Mouse (Mus musculus) mature B cell (primary cell): ENCODE results near the gene Podnl1.

Source experiments
- in situ Hi-C: fragments of 300-500 bp; cut with MboI; formaldehyde crosslinking; loops from 2 replicates; pipeline ENCODE4 v1.14.3; 2019

Gene Podnl1

DNA sequence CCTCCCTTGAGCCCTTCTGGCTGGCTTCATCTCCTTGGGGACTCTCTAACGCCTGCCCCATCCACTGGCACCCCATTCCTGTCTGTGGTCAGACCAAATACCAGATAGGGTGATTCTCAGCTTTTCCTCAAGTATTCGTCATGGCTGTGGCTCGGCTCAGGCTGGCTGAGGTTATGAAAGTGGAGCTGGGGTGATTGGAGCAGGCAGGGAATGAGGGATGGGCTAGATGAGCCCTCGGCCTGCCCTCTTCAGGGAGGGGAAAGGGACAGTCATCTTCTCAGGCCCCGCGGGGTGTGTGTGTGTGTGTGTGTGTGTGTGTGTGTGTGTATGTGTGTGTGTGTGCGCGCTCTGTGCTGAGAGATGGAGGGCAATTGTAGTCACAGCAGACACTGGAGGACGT is at the start of gene Podnl1:
TSS of gene Podnl1 (plus strand) at position 334 of the 400 bp plus-strand sequence.
- in situ Hi-C loops = no loop called here

DNA sequence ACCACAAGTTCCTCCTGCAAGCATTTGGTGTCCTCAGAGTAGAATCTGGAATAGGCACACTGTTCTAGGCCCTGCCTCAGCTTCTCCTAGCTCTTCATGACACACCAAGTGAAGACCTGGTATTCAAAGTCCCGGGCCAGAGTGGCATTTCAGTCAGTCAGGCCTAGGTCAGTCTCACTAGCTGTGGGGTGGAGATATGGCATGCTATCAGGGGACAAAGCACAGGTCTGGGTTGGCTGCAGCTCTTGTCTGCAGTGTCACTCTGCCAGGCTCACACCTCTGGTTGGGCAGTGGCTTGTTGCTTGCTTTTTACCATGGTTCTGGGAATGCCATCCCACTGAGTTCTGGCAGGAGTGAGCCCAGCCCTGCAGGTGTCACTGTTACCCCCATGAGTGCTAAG is 49.4 kb upstream of the Podnl1 start:
- in situ Hi-C loops = no loop called here

DNA sequence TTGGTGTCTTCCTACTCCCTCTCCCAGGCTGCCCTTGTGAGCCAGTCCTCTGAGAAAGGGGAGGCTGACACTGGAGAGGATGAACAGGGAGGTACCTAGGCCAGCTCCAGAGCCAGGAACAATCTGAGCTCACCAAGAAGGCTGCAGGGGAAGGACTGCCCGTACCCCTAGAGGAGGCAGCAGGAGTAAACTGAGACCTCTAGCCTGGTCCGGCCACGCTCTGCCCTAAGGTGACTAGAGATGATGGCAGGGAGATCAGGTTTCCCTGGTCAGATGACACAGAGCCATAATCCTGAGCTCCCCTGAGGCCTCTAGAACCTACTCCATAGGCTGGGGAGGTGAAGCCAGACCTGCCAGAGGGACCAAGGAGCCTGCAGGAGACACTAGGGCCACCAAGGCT is 48.9 kb upstream of the Podnl1 start:
- in situ Hi-C loops = no loop called here

DNA sequence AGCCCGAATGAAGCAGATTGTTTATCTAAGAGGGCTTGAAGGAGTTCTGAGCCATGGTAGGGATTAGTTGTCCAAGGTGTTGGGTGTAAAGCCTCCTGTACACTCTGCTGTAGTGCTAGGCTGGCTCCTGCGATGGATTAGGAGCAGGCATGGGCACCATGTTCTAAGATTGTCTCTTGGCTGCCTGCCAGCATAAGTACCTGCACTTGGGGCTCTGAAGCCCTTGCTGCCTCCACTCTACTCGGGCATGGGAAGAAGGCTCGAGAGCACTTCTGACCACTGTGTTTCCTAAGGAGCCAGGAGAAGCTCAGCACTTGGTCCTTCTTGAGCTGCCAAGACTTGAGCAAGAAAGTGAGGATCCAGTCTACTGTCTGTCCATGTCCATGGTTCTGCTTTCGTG is 46.6 kb upstream of the Podnl1 start:
- in situ Hi-C loops = no loop called here

DNA sequence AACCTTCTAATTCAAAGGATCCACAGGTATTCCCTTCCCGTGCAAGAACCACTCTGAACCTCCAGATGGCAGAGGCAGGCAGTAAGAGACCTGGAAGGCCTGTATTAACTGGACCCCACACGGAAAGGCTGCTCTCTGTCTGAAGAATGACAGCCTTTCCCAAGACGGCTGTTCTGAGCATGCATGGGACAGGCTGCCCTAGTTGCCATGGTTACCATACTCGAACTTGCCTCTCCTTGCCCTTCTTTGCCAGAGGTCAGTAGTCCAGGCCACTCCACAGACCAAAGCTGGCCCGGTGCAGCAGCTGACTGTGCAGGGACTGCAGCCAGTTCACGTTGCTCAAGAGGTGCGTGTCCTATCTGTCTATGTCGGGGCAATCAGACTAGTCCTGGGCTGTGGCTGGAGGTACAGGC is 42.0 kb upstream of the Podnl1 start:
- in situ Hi-C loops = no loop called here

DNA sequence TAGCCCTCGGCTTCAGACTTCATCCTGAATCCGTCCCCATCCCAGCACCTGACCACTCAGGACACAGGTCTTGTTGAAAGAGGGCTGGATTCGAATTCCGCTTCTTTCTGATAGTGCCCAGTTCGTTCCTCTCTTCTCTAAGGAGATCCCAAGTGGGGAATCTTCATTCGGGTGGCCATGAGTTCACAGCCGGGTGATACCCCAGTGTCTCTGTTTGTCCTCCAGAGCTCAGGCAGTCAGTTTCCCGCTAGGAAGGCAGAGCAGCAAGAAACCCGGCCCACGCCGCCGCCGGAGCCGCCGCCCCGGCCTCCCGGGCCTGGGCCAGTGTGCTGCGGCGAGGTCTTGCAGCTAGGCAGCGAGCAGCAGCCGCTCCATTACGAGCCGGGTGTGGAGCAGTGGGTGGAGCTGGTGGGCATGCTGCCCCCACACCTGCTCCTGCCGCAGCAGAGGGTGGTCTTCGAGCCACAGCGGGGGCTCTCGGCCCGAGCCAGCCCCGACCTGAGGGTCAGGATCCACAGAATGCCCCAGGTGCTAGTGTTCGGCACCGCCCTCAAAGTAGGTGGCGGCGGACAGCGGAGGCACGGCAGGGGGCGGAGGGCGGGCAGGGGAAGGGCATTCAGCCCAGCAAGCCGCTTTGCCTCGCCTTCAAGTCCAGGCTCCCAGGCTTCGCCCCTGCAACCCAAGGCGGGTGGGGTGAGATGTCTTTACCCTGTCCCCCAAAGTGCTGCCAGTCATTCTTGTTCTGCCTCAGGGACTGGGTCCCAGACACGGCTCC is 41.3 kb upstream of the Podnl1 start:
- in situ Hi-C loops = no loop called here

DNA sequence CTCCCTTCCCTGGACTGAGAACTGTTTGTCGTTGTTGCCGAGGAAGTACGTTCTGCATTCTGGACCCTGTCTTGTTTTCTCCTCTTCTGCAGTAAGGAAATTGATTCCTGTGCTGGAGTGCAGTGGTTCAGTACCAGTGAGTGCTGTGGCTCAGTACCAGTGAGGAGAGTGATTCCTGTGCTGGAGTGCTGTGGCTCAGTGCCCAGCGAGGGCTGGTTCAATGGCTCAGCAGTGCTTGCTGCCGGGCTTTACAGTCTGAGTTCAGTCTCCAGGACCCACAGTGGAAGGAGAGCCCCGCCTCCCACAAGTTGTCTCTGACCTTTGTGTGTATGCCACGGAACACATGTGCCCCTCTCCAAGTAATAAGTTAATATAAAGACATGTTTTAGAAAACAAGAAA is 38.6 kb upstream of the Podnl1 start:
- in situ Hi-C loops = no loop called here

DNA sequence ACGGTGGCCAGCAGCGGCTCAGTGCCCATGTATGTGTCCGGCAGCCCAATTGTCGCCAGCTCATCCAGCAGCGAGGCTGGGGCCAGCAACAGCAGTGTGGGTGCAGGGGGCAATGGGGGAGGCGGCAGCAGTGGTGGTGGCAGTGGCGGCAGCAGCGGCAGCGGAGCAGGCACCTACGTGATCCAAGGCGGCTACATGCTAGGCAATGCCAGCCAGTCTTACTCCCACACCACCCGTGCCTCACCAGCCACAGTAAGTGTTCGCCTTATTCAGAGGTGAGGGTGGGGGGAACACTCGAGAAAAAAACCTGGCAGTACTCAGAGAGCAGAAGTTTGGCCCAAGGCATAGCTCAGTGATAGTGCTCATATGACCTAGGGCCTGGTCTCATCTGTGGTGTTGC is 38.0 kb upstream of the Podnl1 start:
- in situ Hi-C loops = no loop called here

DNA sequence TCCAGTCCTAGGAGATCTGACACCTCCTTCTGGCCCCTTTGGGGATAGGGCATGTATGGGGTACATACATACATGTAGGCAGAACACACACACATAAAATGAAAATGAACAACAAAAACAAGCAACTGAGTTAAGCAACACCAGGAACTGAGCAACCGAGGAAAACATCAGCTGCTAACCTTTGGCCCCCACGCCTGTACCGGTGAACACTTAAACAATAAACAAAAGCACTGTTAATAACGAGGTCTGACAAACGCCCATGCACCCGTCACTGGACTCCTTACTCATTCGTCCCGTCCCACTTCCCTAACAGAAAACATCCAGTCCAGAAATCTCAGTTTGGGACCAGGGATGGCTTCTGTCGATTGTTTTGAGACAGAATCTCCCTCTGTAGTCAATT is 36.5 kb upstream of the Podnl1 start:
- in situ Hi-C loops = no loop called here

DNA sequence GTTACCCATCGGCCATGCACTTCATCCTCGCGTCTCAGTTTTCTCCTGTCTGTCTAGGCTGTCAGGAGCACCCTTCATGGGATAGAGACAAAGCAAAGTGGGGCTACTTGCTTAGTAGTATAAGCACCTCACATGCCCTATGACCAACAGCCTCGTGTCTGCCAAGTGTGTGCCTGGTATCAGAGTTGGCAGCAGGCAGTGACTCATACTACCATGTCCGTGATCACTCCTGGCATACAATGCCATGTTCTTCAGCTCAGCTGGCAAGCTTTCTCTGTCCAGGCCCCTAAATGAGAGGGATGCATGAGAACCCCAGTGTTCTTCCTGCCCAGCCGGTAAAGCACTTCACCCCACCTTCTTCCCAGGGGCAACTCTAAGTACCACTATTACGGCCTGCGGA is 35.2 kb upstream of the Podnl1 start:
- in situ Hi-C loops = no loop called here

DNA sequence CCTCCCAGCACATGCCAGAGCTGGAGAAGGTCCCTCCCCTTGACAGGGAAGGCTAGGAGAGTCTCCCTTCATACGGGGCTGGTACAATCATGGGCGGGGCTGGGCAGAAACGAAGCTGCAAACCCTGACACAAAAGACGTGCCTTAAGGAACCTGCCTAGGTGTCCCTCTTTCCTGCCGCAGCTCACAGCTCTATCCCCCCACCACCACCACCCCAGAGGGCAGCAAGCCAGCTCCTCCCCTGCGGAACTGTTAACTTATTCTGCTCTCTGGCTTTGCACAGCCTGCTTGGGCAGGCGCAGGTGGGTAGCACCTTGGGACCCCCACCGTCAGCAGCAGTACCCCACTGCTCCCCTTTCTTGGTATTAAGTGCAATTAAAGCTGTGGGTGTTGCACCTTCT is 29.7 kb upstream of the Podnl1 start:
- in situ Hi-C loops = no loop called here

DNA sequence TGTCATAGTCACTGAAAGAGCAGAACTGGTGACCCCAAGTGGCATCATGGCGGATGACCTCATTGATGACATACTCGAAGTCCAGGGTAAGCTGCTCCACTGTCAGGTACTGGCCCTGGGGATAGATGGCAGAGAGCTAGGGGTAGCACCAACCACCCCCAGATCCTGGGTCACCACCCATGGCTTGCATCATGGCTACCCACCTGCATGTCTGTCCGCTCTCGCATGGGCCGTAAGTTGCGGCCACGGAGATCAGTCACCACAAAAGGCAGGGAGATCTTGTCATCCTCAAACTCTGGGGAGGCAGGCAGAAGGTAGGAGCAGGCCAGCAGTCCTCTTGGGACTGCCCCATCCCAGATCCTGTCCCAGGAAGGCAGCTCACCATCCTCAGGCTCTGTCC is 27.4 kb upstream of the Podnl1 start:
- in situ Hi-C loops = no loop called here

DNA sequence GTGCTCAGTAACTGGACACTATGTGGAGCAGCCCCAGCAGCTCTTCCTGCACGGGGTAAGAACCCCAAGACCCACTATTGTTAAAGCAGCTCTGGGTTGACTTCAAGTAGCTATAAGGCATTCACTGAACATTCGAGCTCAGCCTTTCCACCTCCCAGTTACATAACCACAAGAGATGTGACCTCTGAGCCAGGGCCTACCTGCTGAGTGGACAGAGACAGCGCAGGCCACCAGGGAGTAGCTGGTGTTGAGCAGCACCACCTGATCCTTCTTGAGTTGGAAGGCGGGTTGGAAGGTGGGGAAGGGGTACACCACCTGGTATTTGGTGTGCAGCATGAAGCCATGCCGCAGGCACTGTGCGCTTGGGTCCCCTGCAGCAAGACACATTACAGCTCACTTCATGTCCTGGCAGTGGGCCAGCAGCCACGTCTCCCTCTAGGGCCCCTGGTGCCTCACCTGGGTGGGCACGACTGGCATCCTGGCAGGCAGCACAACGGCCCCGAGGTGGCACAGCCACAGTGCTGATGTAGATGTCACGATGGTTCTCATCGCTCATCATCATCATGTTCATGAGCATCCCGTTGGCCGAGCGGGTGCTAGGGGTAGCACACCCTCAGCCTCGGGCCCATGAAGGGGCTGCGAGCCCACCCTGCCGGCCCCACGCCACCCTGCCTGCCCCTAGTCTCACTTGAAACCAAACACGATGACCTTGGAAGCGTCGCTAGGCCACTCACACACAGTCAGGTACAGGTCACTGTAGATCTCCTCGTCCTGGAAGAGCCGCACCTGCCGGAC is 24.1 kb upstream of the Podnl1 start:
- in situ Hi-C loops = no loop called here

DNA sequence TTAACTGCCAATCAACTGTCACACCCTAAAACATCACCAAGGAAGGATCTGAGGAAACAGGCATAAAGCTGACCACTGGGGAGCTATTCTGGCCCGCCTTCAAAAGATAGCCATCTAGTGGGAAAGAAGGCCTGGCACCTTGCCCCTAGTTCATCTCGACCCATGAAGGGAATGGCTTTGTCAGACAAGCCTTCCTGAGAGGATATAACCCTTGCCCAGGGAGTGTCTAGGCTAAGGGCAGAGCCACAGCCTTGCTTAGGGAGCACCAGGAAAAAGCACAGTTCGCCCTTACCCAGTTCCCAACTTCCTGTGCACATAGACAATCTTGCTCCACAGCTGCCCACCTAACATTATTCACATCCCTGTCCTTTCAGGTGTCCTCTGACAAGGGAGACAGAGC is 22.2 kb upstream of the Podnl1 start:
- in situ Hi-C loops = no loop called here

DNA sequence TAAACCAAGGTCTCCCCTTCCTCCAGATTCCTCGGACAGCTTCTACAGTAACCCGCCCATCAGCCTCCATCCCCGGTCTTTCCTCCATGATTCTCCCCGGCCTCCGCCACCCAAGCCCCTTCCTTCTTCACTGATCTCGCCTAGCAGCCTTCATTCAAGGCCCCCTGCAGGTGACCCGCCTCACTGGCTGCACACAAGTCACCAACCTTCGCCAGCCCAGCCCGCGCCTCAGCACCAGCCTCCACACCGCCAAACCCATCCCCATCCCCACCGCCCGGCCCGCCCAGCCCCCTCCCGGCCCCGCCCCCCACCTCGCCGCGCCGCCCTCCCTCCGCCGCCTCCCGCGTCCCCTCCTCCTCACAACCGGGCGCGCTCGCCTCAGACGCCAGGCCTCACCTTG is 21.6 kb upstream of the Podnl1 start:
- in situ Hi-C loops = no loop called here

DNA sequence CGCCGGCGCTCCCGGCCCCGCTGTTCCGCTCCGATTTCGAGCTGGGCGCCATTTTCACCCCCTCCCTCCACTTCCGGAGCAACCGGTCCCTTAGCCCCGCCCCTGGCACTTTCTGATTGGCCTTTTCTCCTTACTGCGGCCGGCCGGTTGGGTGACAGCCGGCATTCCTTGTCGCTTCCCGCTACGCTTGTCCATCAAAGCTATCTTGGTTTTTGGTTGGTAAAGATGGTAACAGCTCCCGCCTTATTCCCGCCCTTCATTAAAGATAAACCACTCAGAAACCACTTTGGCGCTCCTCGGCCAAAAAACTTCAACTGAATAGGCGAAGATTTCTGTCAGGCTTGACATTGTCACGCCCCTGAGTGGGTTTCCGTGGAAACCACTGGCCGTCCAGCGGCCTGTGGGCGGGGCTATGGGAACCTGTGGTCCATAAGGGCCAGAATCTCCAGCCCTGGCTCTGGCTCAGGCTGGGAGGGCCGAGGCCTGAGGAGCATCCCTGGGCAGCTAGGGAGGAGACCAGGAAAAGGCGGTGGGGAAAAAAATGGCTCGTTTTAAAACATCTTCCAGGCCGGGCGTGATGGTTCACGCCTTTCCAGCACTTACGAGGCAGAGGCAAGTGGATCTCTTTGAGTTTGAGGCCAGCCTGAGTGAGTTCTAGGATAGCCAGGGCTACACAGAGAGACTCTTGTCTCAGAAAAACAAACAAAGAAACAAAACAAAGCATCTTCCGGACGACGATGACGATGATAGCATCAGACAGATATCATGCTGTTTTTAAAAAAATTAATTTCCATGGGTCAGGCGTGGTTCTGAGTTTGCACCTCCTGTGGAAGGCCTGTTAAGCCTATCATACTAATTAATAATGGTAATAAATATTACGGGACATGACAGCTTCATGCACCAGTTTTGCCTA is 20.8 kb upstream of the Podnl1 start, which contains the start of gene Dcaf15:
TSS of gene Dcaf15 (minus strand) at position 72 of the 913 bp plus-strand sequence.
- in situ Hi-C loops = no loop called here

DNA sequence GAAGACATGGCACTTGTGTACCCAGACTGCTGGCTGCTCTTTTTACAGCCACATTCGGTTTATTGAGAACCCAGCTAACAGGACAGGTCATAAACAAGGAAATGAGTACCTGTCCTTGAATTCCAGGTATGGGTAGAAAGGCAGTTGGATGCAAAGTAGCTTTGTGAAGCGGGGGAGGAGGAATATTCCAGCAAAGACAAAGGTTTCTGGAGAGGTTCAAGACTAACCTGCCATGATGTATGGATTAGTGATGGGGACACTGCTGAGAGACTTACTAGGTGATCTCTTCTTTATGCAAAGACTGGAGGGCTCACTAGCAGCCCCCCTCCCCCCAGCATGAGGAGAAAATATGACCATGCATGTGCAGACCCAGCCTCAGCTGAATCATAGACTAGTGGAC is 20.1 kb upstream of the Podnl1 start:
- in situ Hi-C loops = no loop called here

DNA sequence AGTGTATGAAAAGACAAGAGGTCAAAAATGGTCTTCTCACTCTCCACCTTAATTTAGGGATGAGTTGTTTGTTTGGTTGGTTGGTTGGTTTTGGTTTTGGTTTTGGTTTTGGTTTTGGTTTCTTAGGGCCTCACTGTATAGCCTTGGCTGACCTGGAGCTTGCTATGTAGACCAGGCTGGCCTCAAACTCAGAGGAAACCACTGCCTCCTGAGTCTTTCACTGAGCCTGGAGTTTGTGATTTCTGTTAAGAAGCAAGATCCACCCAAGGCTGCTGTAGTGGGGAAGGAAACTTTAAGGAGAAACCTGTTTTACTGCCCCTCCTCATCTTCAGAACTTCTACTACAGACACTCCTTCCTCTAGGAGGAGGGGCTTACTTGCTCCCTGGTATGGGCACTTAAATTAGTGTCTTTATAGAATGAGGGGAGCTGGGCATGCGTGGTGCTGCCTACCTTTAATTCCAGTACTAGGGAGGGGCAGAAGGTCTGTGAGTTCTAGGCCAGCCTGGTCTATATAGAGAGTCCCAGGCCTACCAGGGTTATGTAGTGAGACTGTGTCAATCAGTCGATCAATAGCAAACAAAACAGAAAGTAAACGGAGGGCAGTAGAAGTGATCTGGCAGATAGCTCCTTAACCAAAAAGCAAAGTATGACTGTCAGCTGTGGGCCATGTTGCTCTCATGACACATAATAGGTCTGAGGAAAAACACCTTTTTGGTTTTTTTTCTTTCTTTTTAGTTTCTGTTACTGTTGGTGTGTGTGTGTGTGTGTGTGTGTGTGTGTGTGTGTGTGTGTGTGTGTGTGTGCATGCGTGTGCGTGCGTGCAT is 19.4 kb upstream of the Podnl1 start:
- in situ Hi-C loops = no loop called here

DNA sequence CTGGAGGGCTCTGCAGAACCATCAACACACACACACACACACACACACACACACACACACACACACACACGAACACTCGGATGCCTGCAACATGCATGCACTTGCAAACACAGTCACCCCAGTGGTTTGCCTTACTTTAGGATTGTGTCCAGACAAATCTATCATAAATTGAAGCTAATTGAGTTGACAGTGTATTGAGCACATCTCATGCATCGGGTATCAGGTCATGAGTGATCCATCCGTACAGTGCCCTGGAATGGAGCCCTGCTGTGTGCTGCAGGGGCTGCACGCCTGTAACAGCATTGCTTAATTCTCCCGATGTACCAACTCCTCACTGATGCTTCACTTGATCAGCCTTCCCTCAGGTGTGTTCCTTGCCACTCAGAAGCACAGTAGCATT is 10.1 kb upstream of the Podnl1 start:
- in situ Hi-C loops = no loop called here

DNA sequence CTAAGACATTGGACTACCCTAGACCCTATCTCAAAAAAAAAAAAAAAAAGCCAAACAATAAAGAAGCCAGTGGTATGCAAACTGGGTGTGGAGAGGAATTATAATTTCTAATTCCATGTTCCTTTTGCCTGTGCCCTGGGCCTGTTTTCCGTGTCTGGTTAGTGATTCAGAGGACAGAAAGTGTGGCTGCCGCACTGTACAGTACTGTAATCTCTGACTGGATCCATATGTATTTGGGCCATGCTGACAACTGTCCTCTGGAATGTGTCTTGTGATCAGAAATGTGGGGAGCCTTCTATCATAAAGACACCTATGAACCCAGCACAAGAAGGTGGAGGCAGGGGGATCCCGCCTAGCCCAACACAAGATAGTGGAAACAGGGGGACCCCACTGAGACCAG is 3.6 kb upstream of the Podnl1 start:
- in situ Hi-C loops = no loop called here

DNA sequence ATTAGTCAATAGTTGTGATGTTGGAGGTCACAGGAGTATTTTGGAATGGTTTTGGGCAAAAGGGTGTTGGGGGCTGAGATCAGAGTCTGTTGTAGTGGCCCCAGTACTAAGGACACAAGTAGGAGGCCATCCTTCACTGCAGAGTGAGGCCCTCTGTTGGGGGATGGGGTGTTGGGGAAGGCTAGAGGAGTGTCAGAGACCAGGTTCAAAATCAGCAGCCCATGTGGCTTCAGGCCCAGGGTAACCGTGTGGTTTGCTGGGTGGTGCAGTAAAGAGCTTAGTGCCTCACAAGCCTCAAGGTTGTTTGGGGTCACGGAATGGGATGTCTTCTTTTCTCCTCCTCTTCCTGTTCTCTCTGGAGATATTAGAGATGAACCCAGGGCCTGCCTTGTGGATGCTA is 953 bp downstream of the Podnl1 start:
- in situ Hi-C loops = no loop called here
